Mouse (Mus musculus) kidney, embryonic 16.5 days (tissue): Measurements from ENCODE around the gene Yme1l1. TPM values are rescaled to one million over a fixed set of nuclear protein-coding genes. Genes with fewer than 3 reads are reported as not detected.

Source experiments
- ATAC-seq: fragments of 200-750 bp; cut with Nextera tagmentation; 2 replicates; pipeline ENCODE4 v1.8.0; 2017; ENCODE audit warnings: moderate TSS enrichment; ENCODE audit not compliant: low FRiP score, low TSS enrichment
- H3K27ac ChIP-seq: fragments of 300-500 bp; sonication (generic); 2 replicates; pipeline ENCODE4 v1.5.1; 2014; ENCODE audit warnings: low read length
- H3K27me3 ChIP-seq: fragments of 300-500 bp; sonication (generic); 2 replicates; pipeline ENCODE4 v1.6.1; 2014; ENCODE audit warnings: low read length, control low read depth, mixed read lengths; ENCODE audit not compliant: insufficient read depth
- H3K36me3 ChIP-seq: fragments of 300-500 bp; sonication (generic); 2 replicates; pipeline ENCODE4 v1.6.1; 2014; ENCODE audit warnings: low read length, control low read depth, mixed read lengths; ENCODE audit not compliant: insufficient read depth
- H3K4me1 ChIP-seq: fragments of 300-500 bp; sonication (generic); 2 replicates; pipeline ENCODE4 v1.6.1; 2014; ENCODE audit warnings: low read length, control low read depth, mixed read lengths; ENCODE audit not compliant: insufficient read depth
- H3K4me2 ChIP-seq: fragments of 300-500 bp; sonication (generic); replicated peaks from 2 replicates; pipeline ENCODE4 v1.6.1; 2014; ENCODE audit warnings: low read depth, low read length
- H3K4me3 ChIP-seq: fragments of 300-500 bp; sonication (generic); 2 replicates; pipeline ENCODE4 v1.5.1; 2014; ENCODE audit warnings: mild to moderate bottlenecking, low read length
- H3K9ac ChIP-seq: fragments of 300-500 bp; sonication (generic); replicated peaks from 2 replicates; pipeline ENCODE4 v1.6.1; 2014; ENCODE audit warnings: low read length
- H3K9me3 ChIP-seq: fragments of 300-500 bp; sonication (generic); 2 replicates; pipeline ENCODE4 v1.6.1; 2016; ENCODE audit warnings: low read length, control low read depth
- WGBS: fragments of 180-500 bp; shearing (Covaris S2); extraction: QIAGEN DNeasy Blood & Tissue Kit; methylation state at CpG from one replicate; pipeline ENCODE4 v1.1.7; 2014; 5-methylcytosine and 5-hydroxymethylcytosine counted together
- polyA plus RNA-seq: library from polyadenylated mRNA; unstranded; fragments of >200 nt; fragmentation: Nextera tagmentation; extraction: Ambion mirVana; gene quantifications from 2 replicates; pipeline ENCODE4 v1.2.1, GENCODE M21; 2015

Gene Yme1l1
- polyA plus RNA-seq, 1 experiment from 2014 or later = 64.6 TPM

DNA sequence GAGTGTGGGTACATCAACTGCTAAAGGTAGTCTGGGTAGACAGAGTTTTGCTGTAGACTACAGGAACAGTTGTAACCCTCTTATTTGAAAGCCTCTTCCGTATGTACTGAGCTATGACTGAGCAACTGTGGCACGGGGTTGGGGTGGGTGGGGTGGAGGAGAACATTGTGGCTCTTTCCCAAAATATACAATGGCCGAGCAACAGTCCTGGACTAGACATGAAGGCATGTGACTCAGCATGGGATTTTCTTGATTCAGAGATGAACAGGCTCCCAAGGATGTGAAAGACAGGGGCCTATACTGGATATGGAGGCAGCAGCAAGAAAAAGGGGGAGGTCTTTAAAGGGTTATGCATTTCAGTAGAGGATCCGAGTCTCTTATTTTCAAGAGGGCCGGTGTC, 57.5 kb downstream of the Yme1l1 start:
- Histone ChIP-seq H3K27me3 (no peaks in the 10 kb centered on the region), H3K27ac (no peak overlapping the region), H3K36me3 (no peaks in the 10 kb centered on the region), H3K4me1 (no peaks in the 10 kb centered on the region), H3K9me3 (no peaks in the 10 kb centered on the region), H3K4me3 (no peak overlapping the region), H3K9ac (no peak overlapping the region), H3K4me2 (no peak overlapping the region)
- no peak for ATAC-seq
- WGBS = 82% methylated on average over 5 of the region's 5 CpGs

DNA sequence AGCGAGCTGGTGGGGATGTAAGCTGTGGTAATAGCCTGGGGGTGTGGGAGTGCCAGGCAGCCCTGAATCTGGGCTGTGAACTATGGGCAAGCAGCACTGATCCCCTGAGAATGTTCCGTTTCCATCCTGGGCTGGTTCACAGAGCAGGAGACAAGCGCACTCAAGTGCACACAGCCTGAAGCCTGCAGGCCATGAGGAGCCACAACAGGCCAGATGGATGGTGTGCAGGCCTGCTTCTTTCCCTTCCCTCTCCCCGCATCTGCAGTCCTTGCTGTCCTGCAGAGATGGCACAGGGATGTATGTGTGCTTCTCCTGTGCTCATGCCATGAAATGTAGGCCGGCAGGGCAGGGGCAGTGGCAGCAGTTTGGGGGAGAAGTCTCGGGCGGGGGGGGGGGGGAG, 69.0 kb downstream of the Yme1l1 start:
- Histone ChIP-seq H3K4me2 (no peak overlapping the region), H3K9me3 (no peaks in the 10 kb centered on the region), H3K27ac (no peak overlapping the region), H3K4me1 (no peaks in the 10 kb centered on the region), H3K9ac (no peak overlapping the region), H3K27me3 (no peaks in the 10 kb centered on the region), H3K36me3 (no peaks in the 10 kb centered on the region), H3K4me3 (no peak overlapping the region)
- 71% methylated on average over 6 of the region's 7 CpGs for WGBS
- ATAC-seq = no peak

GRCm38 (mm10) chr2:23228463-23228862, 72.3 kb downstream of the Yme1l1 start:
- no peaks in the 10 kb centered on the region for H3K36me3 ChIP-seq
- H3K4me2 ChIP-seq = no peak overlapping the region
- no peak overlapping the region for H3K27ac ChIP-seq
- H3K27me3 ChIP-seq = 0 out of 2 replicates have a peak, but pooled peaks cover 3% of the 10 kb centered on the region
- no peak overlapping the region for H3K9ac ChIP-seq
- no peaks in the 10 kb centered on the region for H3K9me3 ChIP-seq
- no peaks in the 10 kb centered on the region for H3K4me1 ChIP-seq
- WGBS = 69% methylated on average over 2 of the region's 2 CpGs
- no peak overlapping the region for H3K4me3 ChIP-seq
- ATAC-seq = no peak

- under 1% methylated on average over 44 of the region's 50 CpGs for WGBS
- ATAC-seq = peak; percentile 65; the same call in 1 of the 2 replicates
- peak overlapping the region; percentile 46; the same call in 1 of the 2 replicates for H3K9ac ChIP-seq
Measured at GRCm38 (mm10) chr2:23234065-23234773, 78.0 kb downstream of the Yme1l1 start.

More at GRCm38 (mm10) chr2:23234065-23234773, 78.0 kb downstream of the Yme1l1 start:
- Histone ChIP-seq H3K4me3 (peak overlapping the region; percentile 50), H3K9me3 (no peaks in the 10 kb centered on the region), H3K27ac (no peak overlapping the region), H3K36me3 (no peaks in the 10 kb centered on the region), H3K4me1 (no peaks in the 10 kb centered on the region), H3K4me2 (peak overlapping the region; percentile 79), H3K27me3 (peaks cover 16% of the 10 kb centered on the region)

Other genes starting within 250 kb of the Yme1l1 start
- gene Abi1, start 116.1 kb upstream of the Yme1l1 start, polyA plus RNA-seq = 51.4 and 52.5 TPM in 2 replicates
- 35.6 and 37.9 TPM in 2 replicates for gene Acbd5, start 88.2 kb upstream of the Yme1l1 start, polyA plus RNA-seq
- 11.3 and 12.5 TPM in 2 replicates for gene Mastl, start 345 bp upstream of the Yme1l1 start, polyA plus RNA-seq
- gene 4931423N10Rik, start 51.1 kb downstream of the Yme1l1 start, polyA plus RNA-seq = not detected in 2 replicates
- not detected in 2 replicates for gene Nxph2, start 164.9 kb downstream of the Yme1l1 start, polyA plus RNA-seq